Mouse (Mus musculus) yolk sac, embryonic 10.5 days (tissue): ENCODE measurements at regions not wholly inside any gene's neighbourhood (a gene's known extent, or its start where the extent isn't known, plus 50 kb on each side); places are given as distances from the start of the nearest gene placed in this dataset.
"Not testable (repeated sequence)": the region's sequence is repeated elsewhere in the genome, so short reads cannot be mapped to it uniquely, and the experiment has no call there.

Experiments used
- DNase-seq: peaks from one replicate; pipeline ENCODE4 v3.0.0-alpha.2; 2017; ENCODE audit warnings: low spot score

- no peak for DNase-seq
Observed at GRCm38 (mm10) chr17:47271979-47272677, 96.6 kb upstream of the Mrps10 start.

GRCm38 (mm10) chr17:47269053-47269891, 99.4 kb upstream of the Mrps10 start:
- DNase-seq: no peak

GRCm38 (mm10) chr17:47267843-47268242, 100.8 kb upstream of the Mrps10 start:
- DNase-seq: no peak

GRCm38 (mm10) chr17:47267076-47267475, 101.6 kb upstream of the Mrps10 start:
- no peak for DNase-seq

- no peak for DNase-seq
Observed at GRCm38 (mm10) chr17:47266335-47266734, 102.4 kb upstream of the Mrps10 start.

- DNase-seq: no peak
Observed at GRCm38 (mm10) chr17:47262986-47263385, 105.7 kb upstream of the Mrps10 start.

GRCm38 (mm10) chr17:47262141-47262540, 106.5 kb upstream of the Mrps10 start:
- DNase-seq: no peak

- no peak for DNase-seq
Observed at GRCm38 (mm10) chr17:47260976-47261375, 107.7 kb upstream of the Mrps10 start.

GRCm38 (mm10) chr17:47258296-47258695, 110.4 kb upstream of the Mrps10 start:
- no peak for DNase-seq

GRCm38 (mm10) chr17:47255209-47255608, 113.5 kb upstream of the Mrps10 start:
- DNase-seq: no peak

GRCm38 (mm10) chr17:47254026-47254425, 114.7 kb upstream of the Mrps10 start:
- no peak for DNase-seq

GRCm38 (mm10) chr17:47250001-47250400, 118.7 kb upstream of the Mrps10 start:
- DNase-seq: no peak

GRCm38 (mm10) chr17:47249176-47249575, 119.5 kb upstream of the Mrps10 start:
- DNase-seq: no peak

- DNase-seq: no peak
Observed at GRCm38 (mm10) chr17:47248053-47248452, 120.6 kb upstream of the Mrps10 start.

GRCm38 (mm10) chr17:47247516-47247915, 121.2 kb upstream of the Mrps10 start:
- DNase-seq: no peak

GRCm38 (mm10) chr17:47246605-47247004, 122.1 kb upstream of the Mrps10 start:
- peak; percentile 29 for DNase-seq

- no peak for DNase-seq
Observed at GRCm38 (mm10) chr17:47245635-47246034, 123.1 kb upstream of the Mrps10 start.

GRCm38 (mm10) chr17:47239086-47239485, 129.6 kb upstream of the Mrps10 start:
- no peak for DNase-seq

GRCm38 (mm10) chr17:47237881-47238280, 130.8 kb upstream of the Mrps10 start:
- DNase-seq: not testable (repeated sequence)

- no peak for DNase-seq
Observed at GRCm38 (mm10) chr17:47234343-47234742, 134.3 kb upstream of the Mrps10 start.

- DNase-seq: no peak
Observed at GRCm38 (mm10) chr17:47233003-47233678, 135.5 kb upstream of the Mrps10 start.

- no peak for DNase-seq
Observed at GRCm38 (mm10) chr17:47230715-47231114, 138.0 kb upstream of the Mrps10 start.

GRCm38 (mm10) chr17:47226391-47226790, 142.3 kb upstream of the Mrps10 start:
- no peak for DNase-seq
